Mouse (Mus musculus): ENCODE data around the gene E330017A01Rik.

GRCm38 (mm10) chr16:58600846-58601245 lies 37.7 kb downstream of the E330017A01Rik start:
- no peak for TF ChIP-seq CTCF (IDR thresholded peaks at IDR 0.05; ENCODE audit: low read depth)
- TF ChIP-seq EP300 (IDR thresholded peaks at IDR 0.05; ENCODE audit: low read depth): no peak

Measured in liver, embryonic 14.5 days (tissue).